Mouse (Mus musculus): ENCODE data around the gene Nucb2. TPM values are rescaled to one million over a fixed set of nuclear protein-coding genes. Genes with fewer than 3 reads are reported as not detected.

Gene Nucb2
- polyA plus RNA-seq (2015; fragmentation: Nextera tagmentation; extraction: Ambion mirVana), result 9.5 and 10.2 TPM in 2 replicates

- Histone ChIP-seq H3K4me1 (replicated peaks; ENCODE audit: control insufficient read depth, insufficient read depth, low read length) (no peaks in the 10 kb centered on the region), H3K9me3 (ENCODE audit: control insufficient read depth) (no peaks in the 10 kb centered on the region), H3K27ac (ENCODE audit: low read depth, low read length) (no peak within 1 kb of the TSS), H3K4me2 (replicated peaks; ENCODE audit: low read depth) (peak within 1 kb of the TSS; percentile 94), H3K9ac (ENCODE audit: low read depth, low read length) (peak within 1 kb of the TSS; percentile 68), H3K4me3 (ENCODE audit: low read depth, low read length) (peak within 1 kb of the TSS; percentile 59), H3K36me3 (ENCODE audit: control insufficient read depth, insufficient read depth) (no peaks in the 10 kb centered on the region), H3K27me3 (replicated peaks; ENCODE audit: control insufficient read depth, insufficient read depth, low read length) (no peaks in the 10 kb centered on the region)
- ATAC-seq, result peak; percentile 100
- TF ChIP-seq CTCF (IDR thresholded peaks at IDR 0.05; ENCODE audit: low read depth), result peak; percentile 49
- WGBS, result under 1% methylated on average over 51 of the region's 51 CpGs
Measured at GRCm38 (mm10) chr7:116503879-116504817, at the start of gene Nucb2. Gene Nucb2, plus strand, starts transcription at chr7:116504369.

DNA sequence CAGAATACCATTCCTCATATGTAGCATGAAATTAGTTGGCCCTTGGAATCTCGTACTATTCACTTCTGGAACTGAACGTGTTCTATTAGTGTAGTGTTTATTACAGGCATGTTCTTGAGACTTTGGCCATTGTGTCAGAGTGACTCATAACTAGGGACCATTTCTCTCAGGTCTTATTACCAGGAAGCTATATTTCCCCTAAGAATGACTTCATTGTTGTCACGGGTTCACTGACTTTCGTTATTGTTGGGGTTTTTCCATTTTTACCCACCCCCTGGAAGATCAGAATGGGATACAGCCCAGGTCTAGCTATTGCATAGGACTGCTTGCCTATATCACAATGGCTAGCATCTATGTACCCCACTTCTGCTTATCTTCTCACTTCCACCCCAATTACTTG is 47.2 kb upstream of the Nucb2 start:
- peak; percentile 85 for ATAC-seq

DNA sequence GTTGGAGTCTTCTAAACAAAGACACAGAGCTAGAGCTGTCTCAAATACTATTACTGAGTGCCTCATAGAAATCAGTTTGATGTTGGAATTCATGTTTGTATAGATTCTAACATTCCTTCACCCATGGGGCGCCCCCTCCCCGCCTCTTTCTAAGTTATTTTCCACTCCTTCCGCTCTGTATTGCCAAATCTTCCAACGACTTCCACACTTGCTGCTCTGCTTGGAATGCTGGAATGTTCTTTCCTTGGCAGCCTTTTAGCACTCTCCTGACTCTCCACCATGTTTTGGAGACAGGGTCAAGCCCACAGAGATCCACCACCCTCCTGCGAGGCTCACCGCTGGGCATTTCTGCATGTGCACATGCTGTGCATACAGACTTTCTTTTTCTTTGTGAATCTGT is 46.8 kb upstream of the Nucb2 start:
- peak overlapping the region; percentile 88 for H3K27ac ChIP-seq (ENCODE audit: low read depth, low read length)
- no peak overlapping the region for H3K9ac ChIP-seq (ENCODE audit: low read depth, low read length)
- no peaks in the 10 kb centered on the region for H3K36me3 ChIP-seq (ENCODE audit: control insufficient read depth, insufficient read depth)
- ATAC-seq, result 0 out of 2 replicates have a peak, but pooled peaks have one; percentile 2
- H3K4me1 ChIP-seq (replicated peaks; ENCODE audit: control insufficient read depth, insufficient read depth, low read length), result peaks cover 16% of the 10 kb centered on the region; the same call in 1 of the 2 replicates
- no peak for TF ChIP-seq CTCF (IDR thresholded peaks at IDR 0.05; ENCODE audit: low read depth)
- no peak overlapping the region for H3K4me3 ChIP-seq (ENCODE audit: low read depth, low read length)
- H3K4me2 ChIP-seq (replicated peaks; ENCODE audit: low read depth), result peak overlapping the region; percentile 3; the same call in 1 of the 2 replicates
- H3K27me3 ChIP-seq (replicated peaks; ENCODE audit: control insufficient read depth, insufficient read depth, low read length), result no peaks in the 10 kb centered on the region
- WGBS, result 61% methylated on average over 6 of the region's 6 CpGs
- H3K9me3 ChIP-seq (ENCODE audit: control insufficient read depth), result no peaks in the 10 kb centered on the region

More for the DNA sequence above, 47.2 kb upstream of the Nucb2 start:
- Histone ChIP-seq H3K4me3 (ENCODE audit: low read depth, low read length) (no peak overlapping the region), H3K27me3 (replicated peaks; ENCODE audit: control insufficient read depth, insufficient read depth, low read length) (no peaks in the 10 kb centered on the region), H3K27ac (ENCODE audit: low read depth, low read length) (peak overlapping the region; percentile 88), H3K9me3 (ENCODE audit: control insufficient read depth) (no peaks in the 10 kb centered on the region), H3K4me1 (replicated peaks; ENCODE audit: control insufficient read depth, insufficient read depth, low read length) (peaks cover 16% of the 10 kb centered on the region; the same call in 1 of the 2 replicates), H3K36me3 (ENCODE audit: control insufficient read depth, insufficient read depth) (no peaks in the 10 kb centered on the region), H3K9ac (ENCODE audit: low read depth, low read length) (no peak overlapping the region), H3K4me2 (replicated peaks; ENCODE audit: low read depth) (peak overlapping the region; percentile 3; the same call in 1 of the 2 replicates)
- 23% methylated on average over 4 of the region's 4 CpGs for WGBS
- TF ChIP-seq CTCF (IDR thresholded peaks at IDR 0.05; ENCODE audit: low read depth), result no peak

GRCm38 (mm10) chr7:116458985-116459441 is 45.2 kb upstream of the Nucb2 start:
- peak; percentile 92 for ATAC-seq
- Histone ChIP-seq H3K4me1 (replicated peaks; ENCODE audit: control insufficient read depth, insufficient read depth, low read length) (peaks cover 16% of the 10 kb centered on the region; the same call in 1 of the 2 replicates), H3K9ac (ENCODE audit: low read depth, low read length) (no peak overlapping the region), H3K4me2 (replicated peaks; ENCODE audit: low read depth) (no peak overlapping the region), H3K27ac (ENCODE audit: low read depth, low read length) (peak overlapping the region; percentile 68), H3K36me3 (ENCODE audit: control insufficient read depth, insufficient read depth) (no peaks in the 10 kb centered on the region), H3K27me3 (replicated peaks; ENCODE audit: control insufficient read depth, insufficient read depth, low read length) (no peaks in the 10 kb centered on the region), H3K9me3 (ENCODE audit: control insufficient read depth) (no peaks in the 10 kb centered on the region), H3K4me3 (ENCODE audit: low read depth, low read length) (no peak overlapping the region)
- peak; percentile 81 for TF ChIP-seq CTCF (IDR thresholded peaks at IDR 0.05; ENCODE audit: low read depth)
- 12% methylated on average over 3 of the region's 3 CpGs for WGBS

DNA sequence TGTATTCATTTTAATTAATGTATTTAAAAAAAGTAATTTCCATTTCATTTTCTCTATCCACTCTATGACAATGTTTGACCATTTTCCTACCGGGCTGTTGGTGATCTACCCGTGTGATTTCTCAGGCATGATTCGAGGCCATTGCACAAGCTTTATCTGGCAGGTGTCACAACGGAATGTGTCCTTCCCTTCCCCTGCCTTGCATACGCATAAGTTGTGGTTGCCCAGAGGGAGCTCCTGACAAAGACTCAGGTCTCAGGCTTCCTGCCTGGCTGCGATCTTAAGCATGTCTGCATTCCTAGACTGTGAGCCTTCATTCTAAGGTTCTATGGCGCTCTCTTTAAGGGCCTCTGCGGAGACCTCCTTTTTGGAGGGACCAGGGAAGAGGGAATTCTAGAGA is 42.1 kb upstream of the Nucb2 start:
- WGBS, result 41% methylated on average over 8 of the region's 8 CpGs
- Histone ChIP-seq H3K4me2 (replicated peaks; ENCODE audit: low read depth) (no peak overlapping the region), H3K4me1 (replicated peaks; ENCODE audit: control insufficient read depth, insufficient read depth, low read length) (peaks cover 16% of the 10 kb centered on the region; the same call in 1 of the 2 replicates), H3K9me3 (ENCODE audit: control insufficient read depth) (no peaks in the 10 kb centered on the region), H3K36me3 (ENCODE audit: control insufficient read depth, insufficient read depth) (no peaks in the 10 kb centered on the region), H3K4me3 (ENCODE audit: low read depth, low read length) (no peak overlapping the region), H3K9ac (ENCODE audit: low read depth, low read length) (no peak overlapping the region), H3K27me3 (replicated peaks; ENCODE audit: control insufficient read depth, insufficient read depth, low read length) (no peaks in the 10 kb centered on the region), H3K27ac (ENCODE audit: low read depth, low read length) (no peak overlapping the region)
- no peak for ATAC-seq
- no peak for TF ChIP-seq CTCF (IDR thresholded peaks at IDR 0.05; ENCODE audit: low read depth)

GRCm38 (mm10) chr7:116475836-116476235 is 28.3 kb upstream of the Nucb2 start:
- Histone ChIP-seq H3K4me1 (replicated peaks; ENCODE audit: control insufficient read depth, insufficient read depth, low read length) (no peaks in the 10 kb centered on the region), H3K36me3 (ENCODE audit: control insufficient read depth, insufficient read depth) (no peaks in the 10 kb centered on the region), H3K9ac (ENCODE audit: low read depth, low read length) (no peak overlapping the region), H3K9me3 (ENCODE audit: control insufficient read depth) (no peaks in the 10 kb centered on the region), H3K27ac (ENCODE audit: low read depth, low read length) (no peak overlapping the region), H3K4me3 (ENCODE audit: low read depth, low read length) (no peak overlapping the region), H3K4me2 (replicated peaks; ENCODE audit: low read depth) (no peak overlapping the region), H3K27me3 (replicated peaks; ENCODE audit: control insufficient read depth, insufficient read depth, low read length) (no peaks in the 10 kb centered on the region)
- TF ChIP-seq CTCF (IDR thresholded peaks at IDR 0.05; ENCODE audit: low read depth), result no peak
- no peak for ATAC-seq

Measured in intestine, postnatal 0 days (tissue).